Mouse (Mus musculus) heart, embryonic 14.5 days (tissue): Measurements from ENCODE around the gene Pebp1. TPM values are rescaled to one million over a fixed set of nuclear protein-coding genes. Genes with fewer than 3 reads are reported as not detected.

Experiments used
- ATAC-seq: fragments of 200-750 bp; cut with Nextera tagmentation; 2 replicates; pipeline ENCODE4 v1.8.0; 2017; ENCODE audit warnings: low read depth, moderate TSS enrichment; ENCODE audit not compliant: insufficient number of reproducible peaks, insufficient read depth, low FRiP score
- H3K27ac ChIP-seq, 2 experiments: fragments of 200-500 bp in 1 of 2; fragments of 300-500 bp in 1 of 2; sonication (generic) in 1 of 2; replicated peaks in 1 of 2; 2 replicates each; pipeline ENCODE4 v1.5.1; 2012 to 2014; ENCODE audit warnings: low read depth in 2 of 2, low read length in 2 of 2, control low read depth in 1 of 2, mild to moderate bottlenecking in 1 of 2, mixed read lengths in 1 of 2; ENCODE audit not compliant: control insufficient read depth in 1 of 2, insufficient read depth in 1 of 2
- H3K27me3 ChIP-seq: fragments of 300-500 bp; sonication (generic); 2 replicates; pipeline ENCODE4 v1.6.1; 2014; ENCODE audit warnings: mild to moderate bottlenecking, low read length, control low read depth; ENCODE audit not compliant: control insufficient read depth, insufficient read depth
- H3K36me3 ChIP-seq: fragments of 300-500 bp; sonication (generic); 2 replicates; pipeline ENCODE4 v1.6.1; 2014; ENCODE audit warnings: mild to moderate bottlenecking, control low read depth, low read length, mixed read lengths; ENCODE audit not compliant: control insufficient read depth, insufficient read depth
- H3K4me1 ChIP-seq, 2 experiments: fragments of 200-500 bp in 1 of 2; fragments of 300-500 bp in 1 of 2; sonication (generic) in 1 of 2; 2 replicates each; pipeline ENCODE4 v1.6.1; 2012 to 2014; ENCODE audit warnings: low read length in 2 of 2, control low read depth in 1 of 2, mixed read lengths in 1 of 2; ENCODE audit not compliant: control insufficient read depth in 2 of 2, insufficient read depth in 2 of 2
- H3K4me2 ChIP-seq: fragments of 300-500 bp; sonication (generic); 2 replicates; pipeline ENCODE4 v1.6.1; 2014; ENCODE audit warnings: mild to moderate bottlenecking, low read length
- H3K4me3 ChIP-seq, 2 experiments: fragments of 200-500 bp in 1 of 2; fragments of 300-500 bp in 1 of 2; sonication (generic) in 1 of 2; 2 replicates each; pipeline ENCODE4 v1.5.1; 2012 to 2014; ENCODE audit warnings: low read length in 2 of 2, mild to moderate bottlenecking in 2 of 2, control low read depth in 1 of 2, low read depth in 1 of 2, moderate library complexity in 1 of 2; ENCODE audit not compliant: control insufficient read depth in 1 of 2, insufficient read depth in 1 of 2
- H3K9ac ChIP-seq: fragments of 300-500 bp; sonication (generic); 2 replicates; pipeline ENCODE4 v1.6.1; 2014; ENCODE audit warnings: mild to moderate bottlenecking, low read length
- H3K9me3 ChIP-seq: fragments of 300-500 bp; sonication (generic); 2 replicates; pipeline ENCODE4 v1.6.1; 2016; ENCODE audit warnings: low read length, control low read depth; ENCODE audit not compliant: control insufficient read depth
- WGBS: fragments of 180-500 bp; shearing (Covaris S2); extraction: QIAGEN DNeasy Blood & Tissue Kit; methylation state at CpG from one replicate; pipeline ENCODE4 v1.1.7; 2014; 5-methylcytosine and 5-hydroxymethylcytosine counted together
- polyA plus RNA-seq: library from polyadenylated mRNA; unstranded; fragments of >200 nt; fragmentation: Nextera tagmentation; extraction: Ambion mirVana; gene quantifications from 2 replicates; pipeline ENCODE4 v1.2.1, GENCODE M21; 2014

Pebp1 gene
- 634 and 638 TPM in 2 replicates for polyA plus RNA-seq

DNA sequence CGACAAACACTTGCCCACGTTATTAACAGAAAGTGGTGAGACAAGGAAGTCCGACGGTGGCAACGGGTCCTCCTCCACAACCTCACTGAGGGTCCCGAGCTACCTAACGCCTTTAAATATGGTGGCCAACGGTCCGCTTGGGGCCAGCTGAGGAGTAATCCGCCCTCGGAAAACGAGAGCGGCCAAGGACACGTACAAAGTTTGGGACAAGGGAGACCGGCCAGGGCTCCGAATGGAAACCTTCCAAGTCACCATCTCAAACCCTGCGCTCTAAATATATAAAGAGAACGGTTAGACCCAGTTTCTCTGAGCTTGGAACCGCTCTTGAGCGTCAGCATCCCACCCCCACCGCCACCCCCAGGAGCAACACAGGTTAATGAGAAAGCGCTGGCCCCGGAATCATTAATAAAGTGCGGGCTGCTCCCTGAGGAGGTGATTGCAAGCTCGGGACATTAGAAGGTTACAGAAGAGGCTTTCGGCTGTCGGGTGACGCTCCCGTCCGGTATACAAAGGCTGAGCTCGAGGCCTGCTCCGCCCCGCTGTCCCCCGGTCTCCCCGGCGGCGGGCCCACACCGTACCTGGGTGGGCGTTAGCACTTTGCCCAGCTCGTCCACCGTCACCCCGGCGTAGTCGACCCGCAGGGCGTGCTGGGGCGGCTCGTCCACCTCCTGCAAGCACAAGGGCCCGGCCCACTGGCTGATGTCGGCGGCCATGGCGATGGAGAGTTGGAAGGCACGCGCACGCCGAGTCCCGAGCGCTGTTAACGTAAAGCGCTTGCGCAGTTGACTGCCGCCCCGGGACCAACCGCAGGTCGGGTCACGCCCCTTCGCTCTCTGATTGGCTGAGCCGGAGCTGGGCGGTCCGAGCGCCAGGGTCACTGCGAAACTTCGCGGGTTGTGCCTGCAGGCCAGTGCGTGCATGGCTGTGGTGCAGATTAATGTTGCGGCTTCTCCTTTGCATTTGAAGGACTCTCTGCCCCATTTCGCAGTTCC, at the start of gene Pebp1:
Gene Pebp1, minus strand, starts transcription at position 795 of the 992 bp plus-strand sequence.
- Histone ChIP-seq H3K4me1 (peaks cover 8 to 29% of the 10 kb centered on the region in 2 experiments), H3K27ac (peak within 1 kb of the TSS; percentile 72 to 77), H3K36me3 (peaks cover 30% of the 10 kb centered on the region), H3K4me2 (peak within 1 kb of the TSS; percentile 87), H3K4me3 (peak within 1 kb of the TSS; percentile 81), H3K9me3 (no peaks in the 10 kb centered on the region), H3K9ac (peak within 1 kb of the TSS; percentile 89), H3K27me3 (no peaks in the 10 kb centered on the region)
- under 1% methylated on average over 74 of the region's 77 CpGs for WGBS
- peak; percentile 96 for ATAC-seq

DNA sequence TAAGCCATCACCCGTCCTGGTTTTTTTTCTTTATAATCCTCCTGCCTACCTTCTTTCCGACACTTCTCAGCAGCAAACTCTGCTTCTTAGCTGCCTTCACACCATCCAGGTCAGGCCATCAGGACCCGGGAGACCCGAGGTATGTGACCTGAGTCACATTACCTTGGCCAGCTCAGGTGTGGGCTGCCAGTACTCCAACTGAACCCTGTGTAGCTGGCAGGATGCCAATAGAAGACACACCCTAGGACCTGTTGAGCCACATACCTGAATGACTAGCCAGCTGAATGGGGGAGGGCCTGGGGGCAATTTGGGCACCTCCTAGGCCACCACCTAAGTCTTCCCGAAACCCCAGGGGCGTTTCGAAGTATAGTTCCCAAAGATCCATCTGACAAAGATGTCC, 43.0 kb upstream of the Pebp1 start:
- Histone ChIP-seq H3K4me2 (no peak overlapping the region), H3K9me3 (no peaks in the 10 kb centered on the region), H3K4me3 (no peak overlapping the region), H3K27me3 (no peaks in the 10 kb centered on the region), H3K36me3 (peaks cover 9% of the 10 kb centered on the region), H3K4me1 (no peaks in the 10 kb centered on the region), H3K9ac (no peak overlapping the region), H3K27ac (no peak overlapping the region)
- ATAC-seq, result no peak
- WGBS, result 89% methylated on average over 7 of the region's 7 CpGs

DNA sequence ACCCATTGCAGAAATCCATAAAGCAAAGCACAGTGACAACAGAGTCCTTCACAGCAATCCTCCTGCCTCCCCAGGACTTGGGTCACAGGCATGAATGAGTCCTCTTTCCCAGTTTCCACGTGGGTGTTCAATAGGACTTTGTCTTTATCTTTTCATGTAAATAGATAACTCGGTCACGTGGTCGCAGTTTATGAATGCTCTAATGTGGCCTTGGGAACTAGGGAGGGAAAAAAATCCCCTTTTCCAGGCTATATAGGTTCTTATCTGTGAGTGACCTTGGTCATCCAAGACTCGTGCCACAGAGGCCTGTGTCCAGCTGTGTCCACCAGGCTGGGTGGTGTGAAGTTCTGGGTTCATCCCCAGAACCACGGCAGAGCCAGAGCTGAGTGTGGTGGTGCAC, 39.0 kb upstream of the Pebp1 start:
- WGBS, result 56% methylated on average over 6 of the region's 6 CpGs
- no peak for ATAC-seq
- no peaks in the 10 kb centered on the region for H3K4me1 ChIP-seq

DNA sequence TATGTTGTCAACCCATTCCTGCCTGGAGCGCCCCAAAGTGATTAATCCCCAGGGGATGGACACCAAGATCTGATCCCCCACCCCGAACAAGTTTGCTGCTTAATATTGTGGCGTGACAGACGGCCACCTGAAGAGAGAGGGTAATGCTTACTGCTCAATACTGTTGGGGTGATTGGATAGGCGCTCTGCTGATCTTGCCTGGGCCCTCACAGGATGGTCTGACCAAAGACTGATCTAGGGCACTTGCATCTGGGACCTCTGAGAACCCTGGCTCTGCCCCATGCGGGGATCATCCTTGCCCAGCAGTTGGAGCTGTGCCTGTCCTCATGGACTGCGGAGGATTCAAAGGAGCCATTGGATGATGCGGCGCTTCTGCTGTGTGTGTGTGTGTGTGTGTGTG, 36.3 kb upstream of the Pebp1 start:
- no peaks in the 10 kb centered on the region for H3K9me3 ChIP-seq
- no peaks in the 10 kb centered on the region for H3K27me3 ChIP-seq
- H3K9ac ChIP-seq, result no peak overlapping the region
- no peak overlapping the region for H3K4me2 ChIP-seq
- H3K36me3 ChIP-seq, result peaks cover 7% of the 10 kb centered on the region; the same call in 1 of the 2 replicates
- no peak overlapping the region for H3K27ac ChIP-seq
- ATAC-seq, result no peak
- 87% methylated on average over 9 of the region's 9 CpGs for WGBS
- no peak overlapping the region for H3K4me3 ChIP-seq
- H3K4me1 ChIP-seq, result peaks cover 0 to 8% of the 10 kb centered on the region in 2 experiments; a peak in 2 of 4 replicates

More for the DNA sequence above, 39.0 kb upstream of the Pebp1 start:
- Histone ChIP-seq H3K9ac (no peak overlapping the region), H3K4me2 (no peak overlapping the region), H3K36me3 (peaks cover 7% of the 10 kb centered on the region; the same call in 1 of the 2 replicates), H3K4me3 (no peak overlapping the region), H3K9me3 (no peaks in the 10 kb centered on the region), H3K27ac (no peak overlapping the region), H3K27me3 (no peaks in the 10 kb centered on the region)

DNA sequence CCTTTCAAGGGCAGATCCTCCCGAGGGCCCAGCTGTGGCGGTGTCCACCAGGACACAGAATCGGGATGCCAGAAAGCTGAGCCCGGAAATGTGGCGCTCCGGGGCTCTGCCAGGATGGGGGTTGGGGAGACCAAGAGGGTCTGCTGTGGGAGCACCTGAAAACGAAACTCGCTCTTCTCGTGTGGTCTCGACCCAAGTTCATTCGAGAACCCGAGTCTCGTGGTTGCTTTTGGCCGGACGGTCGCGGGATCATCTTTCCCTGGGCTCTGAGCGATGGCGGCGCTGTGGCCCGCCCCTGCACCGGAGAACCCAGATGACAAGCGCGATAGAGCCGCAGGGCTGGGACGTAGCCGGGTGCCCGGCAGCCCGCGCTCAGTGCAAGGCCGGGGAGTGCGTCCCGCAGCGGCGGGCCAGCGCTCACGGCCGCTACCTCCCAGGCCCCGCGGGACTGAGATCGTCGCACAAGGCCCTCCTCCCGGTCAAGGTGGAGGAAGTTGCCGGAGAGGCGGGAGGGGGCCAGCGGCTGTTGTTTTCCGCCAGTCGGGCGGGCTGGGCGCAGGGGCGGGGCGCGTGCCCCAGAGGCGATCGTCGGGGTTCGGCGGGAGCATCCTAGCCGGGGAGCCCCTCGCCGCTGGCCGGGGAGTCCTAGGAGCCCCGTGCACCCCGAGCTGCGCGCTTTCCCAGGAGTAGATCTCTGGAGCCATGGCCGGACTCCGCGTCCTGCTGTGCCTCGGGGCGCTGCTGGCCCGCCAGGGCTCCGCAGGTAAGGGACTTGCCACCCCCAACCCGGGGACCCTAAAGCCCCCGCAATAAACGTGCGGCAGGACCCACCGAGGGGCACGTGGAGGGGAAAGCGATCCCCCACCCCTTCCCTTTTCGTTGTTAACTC, 31.6 kb upstream of the Pebp1 start, which contains the start of gene Vsig10:
Gene Vsig10, plus strand, starts transcription at position 343 of the 889 bp plus-strand sequence.
- H3K27ac ChIP-seq, result peak within 1 kb of the TSS; percentile 74 to 83
- ATAC-seq, result peak; percentile 71
- no peaks in the 10 kb centered on the region for H3K9me3 ChIP-seq
- WGBS, result 1% methylated on average over 72 of the region's 81 CpGs
- H3K9ac ChIP-seq, result peak within 1 kb of the TSS; percentile 87
- H3K4me1 ChIP-seq, result peaks cover 7 to 28% of the 10 kb centered on the region in 2 experiments
- H3K27me3 ChIP-seq, result no peaks in the 10 kb centered on the region
- H3K4me3 ChIP-seq, result peak within 1 kb of the TSS; percentile 70 to 88
- H3K4me2 ChIP-seq, result peak within 1 kb of the TSS; percentile 88
- H3K36me3 ChIP-seq, result no peaks in the 10 kb centered on the region

DNA sequence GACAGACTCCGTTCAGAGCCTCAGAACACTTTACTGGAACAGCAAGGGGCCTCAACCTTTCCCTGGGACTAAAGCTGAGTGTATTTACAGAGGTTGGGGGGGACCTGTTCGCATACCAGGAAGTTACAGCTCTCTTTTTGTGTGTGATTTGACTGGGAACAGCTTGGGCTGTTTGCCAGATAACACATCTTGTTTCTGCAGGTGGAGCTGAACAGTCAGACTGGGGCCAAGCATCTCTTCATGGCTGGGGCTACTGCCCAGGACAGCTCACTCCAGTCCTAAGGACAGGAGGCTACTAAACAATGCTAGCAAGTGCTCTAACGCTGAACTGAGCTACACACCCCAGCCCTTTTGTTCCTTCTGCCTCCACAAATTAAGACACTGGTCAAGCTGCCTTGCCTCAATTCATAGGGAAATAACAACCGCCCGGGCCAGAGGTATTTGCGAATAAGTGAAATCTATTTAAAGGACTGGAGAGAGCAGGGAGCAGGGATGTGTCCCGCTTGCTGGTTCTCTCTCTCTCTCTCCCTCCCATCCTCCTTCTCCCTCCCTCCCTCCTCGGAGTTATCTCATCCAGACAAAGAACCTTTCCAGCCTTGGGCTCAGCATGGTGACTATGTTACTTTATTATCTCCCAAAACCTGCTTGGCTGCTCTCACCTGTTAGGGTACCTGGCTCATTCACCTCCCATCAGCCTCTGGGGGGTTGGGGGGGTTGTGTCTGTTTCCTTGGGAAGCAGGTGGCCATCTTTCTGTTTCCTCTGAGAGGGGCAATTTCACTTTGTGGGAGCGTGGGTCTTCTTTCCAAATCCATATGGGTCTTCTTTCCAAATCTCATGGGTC, 27.4 kb upstream of the Pebp1 start:
- no peak overlapping the region for H3K4me3 ChIP-seq
- no peaks in the 10 kb centered on the region for H3K27me3 ChIP-seq
- no peaks in the 10 kb centered on the region for H3K36me3 ChIP-seq
- H3K4me1 ChIP-seq, result peaks cover 10 to 22% of the 10 kb centered on the region in 2 experiments
- no peaks in the 10 kb centered on the region for H3K9me3 ChIP-seq
- WGBS, result 17% methylated on average over 9 of the region's 9 CpGs
- ATAC-seq, result no peak
- no peak overlapping the region for H3K4me2 ChIP-seq
- H3K9ac ChIP-seq, result 0 out of 2 replicates have a peak overlapping the region, but pooled peaks have one; percentile 8
- no peak overlapping the region for H3K27ac ChIP-seq
